Mouse (Mus musculus) lung, embryonic 14.5 days (tissue): ENCODE results near the gene Ppp1r13b. TPM values are rescaled to one million over a fixed set of nuclear protein-coding genes. Genes with fewer than 3 reads are reported as not detected.

Experiments used
- ATAC-seq: fragments of 200-750 bp; cut with Nextera tagmentation; 2 replicates; pipeline ENCODE4 v1.8.0; 2017; ENCODE audit warnings: mild to moderate bottlenecking, moderate TSS enrichment, moderate library complexity; ENCODE audit not compliant: insufficient read depth
- DNase-seq: peaks from one replicate; pipeline ENCODE4 v3.0.0-alpha.2; 2015
- H3K27ac ChIP-seq: fragments of 300-500 bp; sonication (generic); 2 replicates; pipeline ENCODE4 v1.5.1; 2014; ENCODE audit warnings: low read depth, mild to moderate bottlenecking, moderate library complexity
- H3K27me3 ChIP-seq: fragments of 300-500 bp; sonication (generic); 2 replicates; pipeline ENCODE4 v1.6.1; 2014; ENCODE audit warnings: low read length, control low read depth; ENCODE audit not compliant: insufficient read depth
- H3K36me3 ChIP-seq: fragments of 300-500 bp; sonication (generic); 2 replicates; pipeline ENCODE4 v1.6.1; 2014; ENCODE audit warnings: control low read depth; ENCODE audit not compliant: insufficient read depth
- H3K4me1 ChIP-seq: fragments of 300-500 bp; sonication (generic); 2 replicates; pipeline ENCODE4 v1.6.1; 2014; ENCODE audit warnings: antibody characterized with exemption, control low read depth; ENCODE audit not compliant: insufficient read depth
- H3K4me2 ChIP-seq: fragments of 300-500 bp; sonication (generic); 2 replicates; pipeline ENCODE4 v1.6.1; 2014; ENCODE audit warnings: mild to moderate bottlenecking
- H3K4me3 ChIP-seq: fragments of 300-500 bp; sonication (generic); 2 replicates; pipeline ENCODE4 v1.5.1; 2014; ENCODE audit warnings: low read depth, low read length
- H3K9ac ChIP-seq: fragments of 300-500 bp; sonication (generic); 2 replicates; pipeline ENCODE4 v1.6.1; 2014
- H3K9me3 ChIP-seq: fragments of 300-500 bp; sonication (generic); 2 replicates; pipeline ENCODE4 v1.6.1; 2016; ENCODE audit warnings: low read depth, low read length, control low read depth
- CTCF ChIP-seq: IDR thresholded peaks from 2 replicates; pipeline ENCODE4 v1.5.1; 2016; ENCODE audit warnings: antibody characterized with exemption, low read depth
- WGBS: fragments of 180-500 bp; shearing (Covaris S2); extraction: QIAGEN DNeasy Blood & Tissue Kit; methylation state at CpG from one replicate; pipeline ENCODE4 v1.1.7; 2014; 5-methylcytosine and 5-hydroxymethylcytosine counted together
- polyA plus RNA-seq: library from polyadenylated mRNA; unstranded; fragments of >200 nt; fragmentation: Nextera tagmentation; extraction: Ambion mirVana; gene quantifications from 2 replicates; pipeline ENCODE4 v1.2.1, GENCODE M21; 2014

Ppp1r13b gene
- polyA plus RNA-seq, 1 experiment from 2014 or later, result 29.0 TPM

- Histone ChIP-seq H3K4me2 (peak overlapping the region; percentile 42), H3K27me3 (no peaks in the 10 kb centered on the region), H3K9me3 (no peaks in the 10 kb centered on the region), H3K4me1 (peaks cover 25% of the 10 kb centered on the region), H3K36me3 (no peaks in the 10 kb centered on the region), H3K27ac (peak overlapping the region; percentile 71), H3K9ac (no peak overlapping the region; the same call in 1 of the 2 replicates), H3K4me3 (no peak overlapping the region)
- 73% methylated on average over 10 of the region's 10 CpGs for whole genome bisulfite sequencing
- no peak for TF ChIP-seq CTCF
- no peak for DNase-seq
- no peak for ATAC-seq
Observed at GRCm38 (mm10) chr12:111943421-111944064, 35.6 kb upstream of the Ppp1r13b start.

- ATAC-seq (peak; percentile 39), DNase-seq (peak; percentile 71)
- H3K9ac ChIP-seq, result no peak overlapping the region
- no peak overlapping the region for H3K4me2 ChIP-seq
- peak overlapping the region; percentile 96 for H3K27ac ChIP-seq
- no peaks in the 10 kb centered on the region for H3K27me3 ChIP-seq
- H3K36me3 ChIP-seq, result no peaks in the 10 kb centered on the region
- TF ChIP-seq CTCF, result no peak
- H3K4me1 ChIP-seq, result peaks cover 33% of the 10 kb centered on the region
- WGBS, result 13% methylated on average over 1 of the region's 1 CpGs
- H3K4me3 ChIP-seq, result no peak overlapping the region
- no peaks in the 10 kb centered on the region for H3K9me3 ChIP-seq
Observed at GRCm38 (mm10) chr12:111938623-111939177, 30.8 kb upstream of the Ppp1r13b start.

GRCm38 (mm10) chr12:111936706-111937550 lies 29.0 kb upstream of the Ppp1r13b start:
- peaks cover 46% of the 10 kb centered on the region for H3K4me1 ChIP-seq
- H3K27me3 ChIP-seq, result no peaks in the 10 kb centered on the region
- DNase-seq (peak; percentile 91), ATAC-seq (peak; percentile 84)
- H3K4me2 ChIP-seq, result peak overlapping the region; percentile 46
- no peaks in the 10 kb centered on the region for H3K36me3 ChIP-seq
- no peak for TF ChIP-seq CTCF
- WGBS, result 25% methylated on average over 24 of the region's 24 CpGs
- H3K9me3 ChIP-seq, result no peaks in the 10 kb centered on the region
- peak overlapping the region; percentile 96 for H3K27ac ChIP-seq
- H3K9ac ChIP-seq, result peak overlapping the region; percentile 4; the same call in 1 of the 2 replicates
- H3K4me3 ChIP-seq, result no peak overlapping the region

GRCm38 (mm10) chr12:111933971-111934370 lies 26.1 kb upstream of the Ppp1r13b start:
- 0 out of 2 replicates have a peak overlapping the region, but pooled peaks have one; percentile 21 for H3K4me2 ChIP-seq
- peaks cover 46% of the 10 kb centered on the region for H3K4me1 ChIP-seq
- H3K27me3 ChIP-seq, result no peaks in the 10 kb centered on the region
- H3K9me3 ChIP-seq, result no peaks in the 10 kb centered on the region
- TF ChIP-seq CTCF, result no peak
- H3K4me3 ChIP-seq, result no peak overlapping the region
- DNase-seq (no peak), ATAC-seq (no peak)
- H3K27ac ChIP-seq, result peak overlapping the region; percentile 44; the same call in 1 of the 2 replicates
- H3K9ac ChIP-seq, result no peak overlapping the region
- H3K36me3 ChIP-seq, result no peaks in the 10 kb centered on the region
- 48% methylated on average over 2 of the region's 2 CpGs for whole genome bisulfite sequencing

- DNase-seq, result peak; percentile 63
- no peaks in the 10 kb centered on the region for H3K9me3 ChIP-seq
- peak; percentile 21; the same call in 1 of the 2 replicates for TF ChIP-seq CTCF
- H3K27ac ChIP-seq, result peak overlapping the region; percentile 48
- 0 out of 2 replicates have a peak overlapping the region, but pooled peaks have one; percentile 21 for H3K4me2 ChIP-seq
- peaks cover 38% of the 10 kb centered on the region for H3K4me1 ChIP-seq
- H3K36me3 ChIP-seq, result no peaks in the 10 kb centered on the region
- 47% methylated on average over 11 of the region's 11 CpGs for WGBS
- no peaks in the 10 kb centered on the region for H3K27me3 ChIP-seq
- no peak overlapping the region for H3K9ac ChIP-seq
- no peak overlapping the region for H3K4me3 ChIP-seq
- ATAC-seq, result peak; percentile 14; the same call in 1 of the 2 replicates
Observed at GRCm38 (mm10) chr12:111933032-111933704, 25.3 kb upstream of the Ppp1r13b start.

GRCm38 (mm10) chr12:111932513-111932912 lies 24.6 kb upstream of the Ppp1r13b start:
- Histone ChIP-seq H3K4me2 (no peak overlapping the region), H3K9me3 (no peaks in the 10 kb centered on the region), H3K4me1 (peaks cover 32% of the 10 kb centered on the region), H3K27ac (peak overlapping the region; percentile 48), H3K36me3 (no peaks in the 10 kb centered on the region), H3K4me3 (no peak overlapping the region), H3K27me3 (no peaks in the 10 kb centered on the region), H3K9ac (no peak overlapping the region)
- WGBS, result 45% methylated on average over 3 of the region's 3 CpGs
- DNase-seq (no peak), ATAC-seq (no peak)
- no peak for TF ChIP-seq CTCF
